Mouse (Mus musculus): ENCODE data around the gene Olfr598.
"Not testable (repeated sequence)": the region's sequence is repeated elsewhere in the genome, so short reads cannot be mapped to it uniquely, and the experiment has no call there.

The Olfr598 gene

DNA sequence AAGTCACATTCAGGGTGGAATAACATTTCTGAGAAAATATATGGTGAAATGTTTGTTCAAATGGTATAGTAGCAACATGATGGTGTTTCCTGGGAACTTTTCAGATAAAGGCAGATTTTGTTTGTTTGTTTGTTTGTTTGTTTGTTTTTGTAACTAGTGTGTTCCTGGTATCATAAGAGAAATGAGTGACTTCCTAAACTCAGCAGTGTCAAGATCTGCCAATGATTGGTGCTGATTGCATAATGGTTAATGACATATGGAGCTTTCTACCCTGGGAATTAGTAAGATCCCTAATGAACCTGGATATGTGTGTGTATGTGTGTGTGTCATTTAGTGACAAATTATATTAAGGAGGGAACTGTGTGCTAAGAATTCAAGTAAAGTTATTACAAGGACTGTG lies at the start of gene Olfr598:
TSS of gene Olfr598 (plus strand) at position 301 of the 400 bp plus-strand sequence.
- no peak for DNase-seq (ENCODE audit: low read depth, low spot score)

- DNase-seq (ENCODE audit: low read depth, low spot score), result not testable (repeated sequence)
Observed at GRCm38 (mm10) chr7:103305348-103305747, 18.0 kb upstream of the Olfr598 start, which contains the start of gene Olfr596. Olfr596 (plus strand) TSS chr7:103305648.

GRCm38 (mm10) chr7:103316015-103316414 lies 7.4 kb upstream of the Olfr598 start, which contains the start of gene Olfr597:
Olfr597 (plus strand) TSS chr7:103316315.
- not testable (repeated sequence) for DNase-seq (ENCODE audit: low read depth, low spot score)

DNA sequence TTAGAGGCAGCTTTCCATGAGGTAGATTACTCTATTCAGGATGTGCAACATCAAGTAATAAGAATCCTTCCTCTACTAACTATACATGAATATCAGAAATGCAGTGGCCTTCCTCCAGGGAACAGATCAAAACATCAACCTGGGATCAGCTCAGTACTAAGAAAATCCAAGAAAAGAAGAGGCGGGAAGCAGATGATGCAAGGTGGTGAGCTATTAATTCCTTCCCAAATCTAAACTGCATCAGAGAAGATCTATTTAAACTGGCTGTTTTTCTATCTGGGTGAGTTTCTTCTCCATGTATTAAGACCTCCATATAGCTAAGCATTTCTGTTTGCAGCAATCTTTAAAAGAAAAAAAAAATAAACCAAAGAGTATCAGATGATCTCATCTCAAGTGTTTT lies 12.2 kb downstream of the Olfr598 start, which contains the start of gene Olfr599:
TSS of gene Olfr599 (plus strand) at position 301 of the 400 bp plus-strand sequence.
- no peak for DNase-seq (ENCODE audit: low read depth, low spot score)

DNA sequence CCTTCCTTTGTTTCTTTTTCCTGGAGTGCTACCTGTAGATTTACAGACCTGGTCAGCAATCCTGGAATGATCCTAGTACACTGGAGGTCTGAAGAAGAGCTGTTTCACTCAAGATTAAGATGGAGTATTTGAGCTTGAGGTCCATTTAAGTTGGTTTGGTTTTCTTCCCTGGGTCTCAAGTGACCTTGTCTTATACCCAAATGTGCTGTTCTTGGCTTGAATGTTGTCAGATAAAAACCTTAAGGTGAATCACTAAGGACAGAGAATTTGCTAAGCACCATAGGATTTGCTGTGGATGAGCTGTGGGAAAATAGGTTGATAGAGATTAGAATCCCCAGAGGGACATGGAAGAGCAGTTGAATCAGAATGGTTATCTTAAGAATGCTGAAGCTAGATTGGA lies 26.2 kb downstream of the Olfr598 start, which contains the start of gene Olfr600:
TSS of gene Olfr600 (minus strand) at position 101 of the 400 bp plus-strand sequence.
- DNase-seq (ENCODE audit: low read depth, low spot score), result no peak

DNA sequence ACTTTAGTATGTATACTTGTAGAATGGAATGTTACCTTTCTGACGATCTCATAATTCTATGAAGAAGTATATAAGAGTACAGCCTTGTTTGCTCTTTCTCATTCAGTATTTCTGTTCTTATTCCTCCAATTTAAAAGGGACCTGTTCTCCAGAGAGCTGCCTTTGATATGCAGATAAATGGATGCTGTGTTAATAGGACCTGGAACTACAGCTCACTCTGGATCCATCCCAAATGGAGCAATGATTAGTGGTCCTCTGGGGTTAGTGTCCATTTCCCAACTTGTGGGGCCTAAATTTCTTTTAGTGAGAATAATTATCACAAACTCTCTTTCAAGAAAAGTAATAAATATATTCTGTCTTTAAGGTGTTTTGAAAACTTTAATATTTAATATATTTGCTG lies 39.2 kb downstream of the Olfr598 start, which contains the start of gene Olfr601:
TSS of gene Olfr601 (minus strand) at position 101 of the 400 bp plus-strand sequence.
- no peak for DNase-seq (ENCODE audit: low read depth, low spot score)

Measured in retina, adult 2 months (tissue).